Comparison of ENCODE assay signal across 14 mouse cellular contexts in the genomic region with DNA sequence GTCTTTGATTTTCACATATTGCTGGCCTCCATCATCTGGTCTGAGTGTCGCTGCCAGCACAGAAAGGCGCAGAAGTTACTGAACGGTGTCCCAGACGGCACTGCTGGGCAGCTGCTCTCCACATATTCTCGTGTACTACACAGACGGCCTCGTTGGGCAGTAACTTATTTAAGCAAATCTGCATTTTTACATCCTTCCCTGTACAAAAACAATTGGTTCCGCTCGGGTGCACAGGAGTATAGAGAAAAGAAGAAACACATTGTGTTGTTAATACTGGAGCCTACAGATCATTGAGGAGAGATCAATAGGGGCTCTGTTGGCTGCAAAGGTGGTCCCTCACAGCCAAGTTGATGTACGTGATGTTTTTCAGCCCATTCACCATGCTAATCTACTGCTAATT. TPM values are rescaled to one million over a fixed set of nuclear protein-coding genes. Genes with fewer than 3 reads are reported as not detected.
DNase-seq lines count a peak whose midpoint lies in the region; ATAC-seq lines count a peak whose summit lies in the region.
"Had no signal": no experiment of that assay in that cellular context is flagged by ENCODE, and none has a peak within 500 bp of the region (broad histone marks: within the 10 kb centered on the region; RNA-seq: fewer than 3 reads in every experiment).

No protein-coding gene starts in this region.

- H3K4me2 ChIP-seq in heart, embryonic 14.5 days (ENCODE audit: low read length) = peak overlapping the region; percentile 22
- no peak overlapping the region for H3K4me2 ChIP-seq in heart, embryonic 11.5 days
- no peak overlapping the region for H3K4me2 ChIP-seq in hindbrain, embryonic 14.5 days (replicated peaks)
- H3K4me2 ChIP-seq: limb, embryonic 12.5 days had no signal

- no peaks in the 10 kb centered on the region for H3K36me3 ChIP-seq in heart, embryonic 14.5 days (ENCODE audit: control insufficient read depth, insufficient read depth, low read length)
- no peaks in the 10 kb centered on the region for H3K36me3 ChIP-seq in heart, embryonic 11.5 days (ENCODE audit: control insufficient read depth, insufficient read depth, low read length)
- no peaks in the 10 kb centered on the region for H3K36me3 ChIP-seq in hindbrain, embryonic 14.5 days (replicated peaks; ENCODE audit: control insufficient read depth, insufficient read depth)
- H3K36me3 ChIP-seq: limb, embryonic 12.5 days had no signal

- no peak for ATAC-seq in heart, embryonic 14.5 days (ENCODE audit: insufficient number of reproducible peaks, insufficient read depth, low FRiP score, low read depth)
- no peak for ATAC-seq in heart, embryonic 11.5 days (replicated peaks; ENCODE audit: insufficient number of reproducible peaks, low FRiP score, low TSS enrichment)
- ATAC-seq in hindbrain, embryonic 14.5 days (ENCODE audit: low FRiP score) = peak; percentile 77; the same call in 1 of the 2 replicates
- ATAC-seq in granulocyte monocyte progenitor cell, adult 5-6 weeks (replicated peaks; ENCODE audit: poor library complexity, severe bottlenecking) = no peak

- no peak overlapping the region for H3K9ac ChIP-seq in heart, embryonic 14.5 days (ENCODE audit: low read length)
- no peak overlapping the region for H3K9ac ChIP-seq in heart, embryonic 11.5 days (ENCODE audit: low read depth, low read length)
- no peak overlapping the region for H3K9ac ChIP-seq in hindbrain, embryonic 14.5 days
- H3K9ac ChIP-seq: limb, embryonic 12.5 days had no signal

- 66% methylated on average over 10 of the region's 10 CpGs for WGBS in heart, embryonic 14.5 days
- 75% methylated on average over 10 of the region's 10 CpGs for WGBS in heart, embryonic 11.5 days (ENCODE audit: insufficient replicate concordance)
- 17% methylated on average over 10 of the region's 10 CpGs for WGBS in hindbrain, embryonic 14.5 days

- H3K4me1 ChIP-seq in heart, embryonic 14.5 days (ENCODE audit: control insufficient read depth in 2 of 2, insufficient read depth in 2 of 2, low read length in 2 of 2) = peaks cover 10 to 14% of the 10 kb centered on the region in 2 experiments
- peaks cover 5% of the 10 kb centered on the region; the same call in 1 of the 2 replicates for H3K4me1 ChIP-seq in heart, embryonic 11.5 days (ENCODE audit: control insufficient read depth, insufficient read depth, low read length)
- 0 out of 2 replicates have a peak, but pooled peaks cover 6% of the 10 kb centered on the region for H3K4me1 ChIP-seq in hindbrain, embryonic 14.5 days (replicated peaks; ENCODE audit: control insufficient read depth, insufficient read depth, low read length)
- H3K4me1 ChIP-seq: limb, embryonic 12.5 days had no signal

- H3K27me3 ChIP-seq in heart, embryonic 14.5 days (ENCODE audit: control insufficient read depth, insufficient read depth, low read length) = no peaks in the 10 kb centered on the region
- no peaks in the 10 kb centered on the region for H3K27me3 ChIP-seq in heart, embryonic 11.5 days (ENCODE audit: control insufficient read depth, insufficient read depth, low read length)
- no peaks in the 10 kb centered on the region for H3K27me3 ChIP-seq in hindbrain, embryonic 14.5 days (ENCODE audit: control insufficient read depth, insufficient read depth, low read length)
- H3K27me3 ChIP-seq: limb, embryonic 12.5 days had no signal

- peak; percentile 61 for DNase-seq in embryo, embryonic 11 days
- DNase-seq in hindbrain, embryonic 14.5 days (ENCODE audit: low spot score) = peak; percentile 49
- peak; percentile 35 for DNase-seq in neural tube, embryonic 10.5 days (ENCODE audit: extremely low spot score, low spot score)
- no peak for DNase-seq in spleen, adult 12 weeks (ENCODE audit: low spot score)
- no peak for DNase-seq in heart, adult 8-10 months (ENCODE audit: low spot score)
- DNase-seq: adrenal gland, postnatal 25 days; cerebellum, adult 18-20 months; heart, adult 18-20 months; kidney, postnatal 10 days; lung, postnatal 14 days had no signal

- no peaks in the 10 kb centered on the region for H3K9me3 ChIP-seq in heart, embryonic 14.5 days (ENCODE audit: control insufficient read depth, low read length)
- no peaks in the 10 kb centered on the region for H3K9me3 ChIP-seq in heart, embryonic 11.5 days (replicated peaks; ENCODE audit: control insufficient read depth, low read length)
- H3K9me3 ChIP-seq in hindbrain, embryonic 14.5 days (ENCODE audit: control insufficient read depth, low read length) = 0 out of 2 replicates have a peak, but pooled peaks cover 3% of the 10 kb centered on the region
- H3K9me3 ChIP-seq: limb, embryonic 12.5 days had no signal

- H3K27ac ChIP-seq in heart, embryonic 14.5 days (replicated peaks in 1 of 2; ENCODE audit: control insufficient read depth in 1 of 2, insufficient read depth in 1 of 2, low read depth in 2 of 2, low read length in 2 of 2) = 0 out of 4 replicates have a peak overlapping the region, but pooled peaks of 1 of the 2 experiments have one; percentile 41
- no peak overlapping the region for H3K27ac ChIP-seq in heart, embryonic 11.5 days (ENCODE audit: low read depth, low read length)
- H3K27ac ChIP-seq in hindbrain, embryonic 14.5 days = peak overlapping the region; percentile 54
- H3K27ac ChIP-seq: limb, embryonic 12.5 days had no signal

- no peak overlapping the region for H3K4me3 ChIP-seq in heart, embryonic 14.5 days (ENCODE audit: control insufficient read depth in 1 of 2, insufficient read depth in 1 of 2, low read depth in 1 of 2, low read length in 2 of 2)
- no peak overlapping the region for H3K4me3 ChIP-seq in heart, embryonic 11.5 days (ENCODE audit: low read depth, low read length)
- no peak overlapping the region for H3K4me3 ChIP-seq in hindbrain, embryonic 14.5 days (replicated peaks; ENCODE audit: low read length)
- H3K4me3 ChIP-seq: limb, embryonic 12.5 days had no signal

RNA-seq across cellular contexts. Expression of a gene that starts 58.4 kb away (rescaled TPM):
- 42.4 and 45.9 TPM in 2 replicates for polyA plus RNA-seq in heart, embryonic 14.5 days (2014; fragmentation: Nextera tagmentation; extraction: Ambion mirVana)
- polyA plus RNA-seq in heart, embryonic 11.5 days (2014; fragmentation: Nextera tagmentation; extraction: Ambion mirVana) = 41.6 and 44.2 TPM in 2 replicates
- 47.5 and 51.5 TPM in 2 replicates for polyA plus RNA-seq in hindbrain, embryonic 14.5 days (2014; fragmentation: Nextera tagmentation; extraction: Ambion mirVana)
- 10 to 100 TPM in 1 of 4 experiments, 1 to 10 TPM in 3; 6.4 to 12.0 (median 9.1) TPM for total RNA-seq in heart, adult 8-10 months (2022)
- 0.28 and 0.49 TPM in 2 replicates for total RNA-seq in granulocyte monocyte progenitor cell, adult 5-6 weeks (2014; fragmentation: Nextera tagmentation)
- total RNA-seq in granulocyte monocyte progenitor cell, adult 5-6 weeks (2017) = 2.3 and 3.8 TPM in 2 replicates

Comparison
In these comparisons a context has a peak if more than half of its experiments do, and no peak if none do; other contexts are left out.
1. DNase-seq: peak in embryo, embryonic 11 days (single experiment), hindbrain, embryonic 14.5 days (single experiment) and neural tube, embryonic 10.5 days (single experiment); none in spleen, adult 12 weeks (single experiment) and heart, adult 8-10 months (single experiment).